Mouse (Mus musculus): Measurements from ENCODE around the gene Tiam2. TPM values are rescaled to one million over a fixed set of nuclear protein-coding genes. Genes with fewer than 3 reads are reported as not detected.

Gene Tiam2
- total and polyA plus RNA-seq, 3 experiments: 0.42 to 1.9 TPM; not detected in 1

DNA sequence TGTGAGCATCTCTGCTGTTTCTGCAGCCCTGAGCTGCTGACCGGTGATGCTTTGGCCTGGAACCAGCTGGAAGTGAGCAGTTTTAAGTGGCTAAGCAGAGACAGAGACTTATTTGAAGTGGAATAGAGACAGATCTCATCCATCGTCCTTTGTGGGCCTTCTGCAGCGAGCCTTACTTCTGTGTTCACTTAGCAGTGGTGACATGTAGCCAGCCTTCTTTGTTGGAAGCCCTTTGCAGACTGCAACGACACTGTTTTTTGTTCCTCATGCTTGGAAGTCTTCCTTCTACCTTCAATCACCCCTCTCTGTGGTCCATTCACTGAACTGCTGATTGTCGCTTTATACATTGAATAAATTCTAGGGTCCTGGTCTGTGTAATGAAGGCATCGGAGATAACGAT is 18.5 kb downstream of the Tiam2 start:
- Histone ChIP-seq H3K4me3 (ENCODE audit: control insufficient read depth in 1 of 2, insufficient read depth in 1 of 2, low read depth in 2 of 2, low read length in 2 of 2) (no peak overlapping the region), H3K9me3 (replicated peaks; ENCODE audit: insufficient read depth, low read length) (no peaks in the 10 kb centered on the region), H3K27me3 (ENCODE audit: control insufficient read depth in 1 of 2, insufficient read depth in 2 of 2, low read length in 2 of 2) (peaks cover 0 to 1% of the 10 kb centered on the region in 2 experiments; a peak in 1 of 4 replicates), H3K27ac (ENCODE audit: control insufficient read depth, low read depth, low read length) (no peak overlapping the region), H3K79me2 (ENCODE audit: control insufficient read depth, insufficient read depth, low read length, poor library complexity) (no peaks in the 10 kb centered on the region), H3K4me1 (ENCODE audit: control insufficient read depth in 1 of 2, insufficient read depth in 2 of 2, low read length in 2 of 2) (no peaks in the 10 kb centered on the region), H3K36me3 (ENCODE audit: control insufficient read depth in 1 of 2, insufficient read depth in 2 of 2, low read length in 2 of 2) (no peaks in the 10 kb centered on the region), H3K9ac (ENCODE audit: control insufficient read depth, low read depth, low read length, poor library complexity, severe bottlenecking) (no peak overlapping the region)
- no peak for DNase-seq (ENCODE audit: low read depth, low spot score)
- TF ChIP-seq ZC3H11A (IDR thresholded peaks at IDR 0.05; ENCODE audit: low read depth, low read length) (no peak), GABPA (IDR thresholded peaks at IDR 0.05; ENCODE audit: low read depth, low read length) (no peak), CHD2 (IDR thresholded peaks at IDR 0.05; ENCODE audit: low read length) (no peak), MEF2A (IDR thresholded peaks at IDR 0.05; ENCODE audit: extremely low read depth, insufficient replicate concordance, low read depth, low read length, poor library complexity, severe bottlenecking) (no peak), POLR2AphosphoS2 (IDR thresholded peaks at IDR 0.05; ENCODE audit: low read length) (no peak)

DNA sequence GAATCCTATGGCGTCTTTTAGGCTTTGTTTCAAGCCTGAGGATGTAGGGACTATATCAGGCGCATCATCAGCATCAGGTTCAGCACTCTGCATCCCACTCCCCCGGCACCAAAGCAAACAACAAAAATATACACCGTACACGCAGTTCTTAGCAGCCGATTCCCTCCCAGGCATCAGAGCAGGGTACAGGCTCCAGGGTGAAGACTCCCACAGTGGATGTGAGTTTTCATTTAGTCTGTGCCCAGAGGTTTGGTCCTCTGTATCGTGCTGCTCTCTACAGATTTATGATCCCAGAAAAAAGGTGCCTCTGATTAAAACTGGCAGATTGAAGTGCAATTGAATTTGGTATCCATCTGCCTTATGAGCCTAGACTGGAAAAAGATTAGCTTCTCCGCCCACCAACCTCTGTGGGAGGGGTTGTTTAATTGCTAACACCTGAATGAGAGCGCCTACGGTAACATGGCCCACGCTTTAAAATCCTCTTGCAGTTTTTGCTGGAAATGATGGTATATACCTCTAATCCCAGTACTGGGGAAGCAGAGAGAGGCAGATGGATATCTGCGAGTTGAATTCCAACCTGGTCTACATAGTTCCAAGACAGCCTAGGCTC is 19.0 kb downstream of the Tiam2 start:
- no peak overlapping the region for H3K9ac ChIP-seq (ENCODE audit: control insufficient read depth, low read depth, low read length, poor library complexity, severe bottlenecking)
- no peaks in the 10 kb centered on the region for H3K4me1 ChIP-seq (ENCODE audit: control insufficient read depth in 1 of 2, insufficient read depth in 2 of 2, low read length in 2 of 2)
- no peaks in the 10 kb centered on the region for H3K36me3 ChIP-seq (ENCODE audit: control insufficient read depth in 1 of 2, insufficient read depth in 2 of 2, low read length in 2 of 2)
- H3K4me3 ChIP-seq (ENCODE audit: control insufficient read depth in 1 of 2, insufficient read depth in 1 of 2, low read depth in 2 of 2, low read length in 2 of 2): no peak overlapping the region
- H3K79me2 ChIP-seq (ENCODE audit: control insufficient read depth, insufficient read depth, low read length, poor library complexity): no peaks in the 10 kb centered on the region
- H3K9me3 ChIP-seq (replicated peaks; ENCODE audit: insufficient read depth, low read length): no peaks in the 10 kb centered on the region
- no peak for DNase-seq (ENCODE audit: low read depth, low spot score)
- no peak for TF ChIP-seq CTCF (IDR thresholded peaks at IDR 0.05 in 2 of 3, conservative IDR thresholded peaks at IDR 0.05 in 1 of 3; ENCODE audit: control insufficient read depth in 1 of 3, insufficient read depth in 1 of 3, low read depth in 2 of 3, low read length in 3 of 3, poor library complexity in 1 of 3, severe bottlenecking in 1 of 3)
- H3K27ac ChIP-seq (ENCODE audit: control insufficient read depth, low read depth, low read length): no peak overlapping the region
- no peaks in the 10 kb centered on the region; a peak in 1 of 4 replicates for H3K27me3 ChIP-seq (ENCODE audit: control insufficient read depth in 1 of 2, insufficient read depth in 2 of 2, low read length in 2 of 2)

DNA sequence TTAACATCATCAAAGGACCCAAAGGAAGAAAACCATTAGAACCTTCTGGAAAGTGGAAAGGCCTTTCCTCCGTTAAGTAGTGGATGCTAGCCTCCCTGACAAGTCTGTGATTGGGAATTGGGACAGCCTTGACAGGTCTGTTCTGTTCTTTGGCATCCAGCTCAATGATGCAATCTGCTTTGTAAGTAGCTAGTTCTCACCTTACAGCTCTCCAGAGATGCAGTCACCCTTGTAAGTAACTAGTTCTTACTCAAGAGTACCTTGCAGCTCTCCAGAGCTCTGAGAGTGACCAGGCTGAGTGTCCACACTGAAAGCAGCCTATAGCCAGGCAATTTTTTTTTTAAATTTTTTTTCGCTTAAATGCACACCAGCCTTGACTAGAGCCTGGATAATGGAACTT is 21.4 kb downstream of the Tiam2 start:
- Histone ChIP-seq H3K4me1 (ENCODE audit: control insufficient read depth in 1 of 2, insufficient read depth in 2 of 2, low read length in 2 of 2) (no peaks in the 10 kb centered on the region), H3K27ac (ENCODE audit: control insufficient read depth, low read depth, low read length) (no peak overlapping the region), H3K27me3 (ENCODE audit: control insufficient read depth in 1 of 2, insufficient read depth in 2 of 2, low read length in 2 of 2) (no peaks in the 10 kb centered on the region; a peak in 1 of 4 replicates), H3K9me3 (replicated peaks; ENCODE audit: insufficient read depth, low read length) (no peaks in the 10 kb centered on the region), H3K36me3 (ENCODE audit: control insufficient read depth in 1 of 2, insufficient read depth in 2 of 2, low read length in 2 of 2) (no peaks in the 10 kb centered on the region), H3K79me2 (ENCODE audit: control insufficient read depth, insufficient read depth, low read length, poor library complexity) (no peaks in the 10 kb centered on the region), H3K4me3 (ENCODE audit: control insufficient read depth in 1 of 2, insufficient read depth in 1 of 2, low read depth in 2 of 2, low read length in 2 of 2) (no peak overlapping the region), H3K9ac (ENCODE audit: control insufficient read depth, low read depth, low read length, poor library complexity, severe bottlenecking) (no peak overlapping the region)
- no peak for TF ChIP-seq NRF1 (IDR thresholded peaks at IDR 0.05; ENCODE audit: insufficient read depth, low read depth, low read length, poor library complexity, severe bottlenecking)
- no peak for TF ChIP-seq E2F4 (IDR thresholded peaks at IDR 0.05; ENCODE audit: borderline replicate concordance, low read depth, low read length)
- no peak for TF ChIP-seq BHLHE40 (IDR thresholded peaks at IDR 0.05; ENCODE audit: borderline replicate concordance, low read depth, low read length)
- no peak for TF ChIP-seq TAL1 (IDR thresholded peaks at IDR 0.05; ENCODE audit: low read length)
- TF ChIP-seq KAT2A (conservative IDR thresholded peaks at IDR 0.05; ENCODE audit: low read depth, low read length): no peak
- TF ChIP-seq SMC3 (IDR thresholded peaks at IDR 0.05; ENCODE audit: low read depth, low read length): no peak
- no peak for TF ChIP-seq GABPA (IDR thresholded peaks at IDR 0.05; ENCODE audit: low read depth, low read length)
- TF ChIP-seq ZMIZ1 (IDR thresholded peaks at IDR 0.05; ENCODE audit: low read depth, low read length): no peak
- TF ChIP-seq SIN3A (IDR thresholded peaks at IDR 0.05; ENCODE audit: low read length): no peak
- TF ChIP-seq NELFE (IDR thresholded peaks at IDR 0.05; ENCODE audit: low read depth, low read length): no peak
- TF ChIP-seq HCFC1 (IDR thresholded peaks at IDR 0.05; ENCODE audit: low read depth, low read length): no peak
- no peak for TF ChIP-seq USF1 (IDR thresholded peaks at IDR 0.05; ENCODE audit: low read depth, low read length)
- no peak for TF ChIP-seq MAX (IDR thresholded peaks at IDR 0.05; ENCODE audit: low read length)
- TF ChIP-seq RCOR1 (IDR thresholded peaks at IDR 0.05; ENCODE audit: low read depth, low read length): no peak
- DNase-seq (ENCODE audit: low read depth, low spot score): no peak

Measured in MEL (cell line).